Mouse (Mus musculus): Measurements from ENCODE around the gene Lrrc45. TPM values are rescaled to one million over a fixed set of nuclear protein-coding genes. Genes with fewer than 3 reads are reported as not detected.
"Not testable (repeated sequence)": the region's sequence is repeated elsewhere in the genome, so short reads cannot be mapped to it uniquely, and the experiment has no call there.

The Lrrc45 gene
- polyA plus RNA-seq, 1 experiment from 2014 or later: 34.4 TPM

DNA sequence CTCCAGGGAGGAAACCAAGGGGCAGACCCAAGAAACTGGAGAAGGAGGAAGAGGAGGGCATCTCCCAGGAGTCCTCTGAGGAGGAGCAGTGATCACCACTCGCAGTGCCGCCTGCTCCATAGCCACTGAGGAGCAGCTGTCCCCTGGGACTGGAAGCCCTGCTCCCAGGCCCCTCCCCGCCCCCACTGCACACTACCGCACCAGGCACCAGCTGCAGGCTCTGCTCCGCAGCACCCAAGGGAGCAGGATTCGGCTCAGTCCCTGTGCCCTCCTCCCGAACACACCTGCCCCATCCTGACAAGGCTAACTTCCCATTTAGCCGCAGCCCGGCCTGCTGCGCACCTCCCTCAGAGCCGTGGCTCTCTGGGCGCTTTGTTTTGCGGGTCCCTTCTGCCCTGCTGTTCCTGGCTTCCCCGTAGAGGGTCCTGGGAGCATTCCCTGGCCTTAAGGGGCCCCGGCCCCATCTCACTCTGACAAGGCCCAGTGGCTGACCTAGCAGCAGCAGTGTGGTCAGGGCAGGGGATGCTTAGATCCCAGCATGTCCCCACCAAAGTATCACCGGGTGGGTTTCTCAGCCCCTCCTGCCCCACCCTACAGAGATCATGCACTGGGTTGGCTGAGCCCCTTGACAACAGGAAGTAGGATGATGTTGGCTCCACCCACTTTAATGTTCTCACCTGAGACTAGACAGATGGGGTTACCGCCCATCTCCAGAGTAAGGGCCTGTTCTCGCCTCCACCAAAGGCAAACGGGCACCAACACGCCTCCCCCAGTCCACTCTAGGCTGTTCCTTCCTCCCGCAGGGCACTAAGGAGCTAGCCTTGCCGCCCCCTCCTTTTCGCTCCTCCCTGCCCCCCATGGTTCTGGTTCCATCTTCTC lies 49.6 kb downstream of the Lrrc45 start:
- H3K9ac ChIP-seq (ENCODE audit: low read depth, low read length); ATAC-seq (ENCODE audit: low FRiP score); H3K9me3 ChIP-seq (ENCODE audit: control insufficient read depth, low read length); H3K4me3 ChIP-seq (ENCODE audit: low read depth, low read length); H3K27me3 ChIP-seq (ENCODE audit: control insufficient read depth, insufficient read depth, low read length); H3K36me3 ChIP-seq (ENCODE audit: control insufficient read depth, insufficient read depth, low read length); H3K27ac ChIP-seq (ENCODE audit: low read depth, low read length); H3K4me1 ChIP-seq (replicated peaks; ENCODE audit: control insufficient read depth, insufficient read depth, low read length); DNase-seq (ENCODE audit: low spot score); H3K4me2 ChIP-seq (replicated peaks; ENCODE audit: low read depth, low read length): not testable (repeated sequence)
- WGBS: 26% methylated on average over 4 of the region's 23 CpGs

DNA sequence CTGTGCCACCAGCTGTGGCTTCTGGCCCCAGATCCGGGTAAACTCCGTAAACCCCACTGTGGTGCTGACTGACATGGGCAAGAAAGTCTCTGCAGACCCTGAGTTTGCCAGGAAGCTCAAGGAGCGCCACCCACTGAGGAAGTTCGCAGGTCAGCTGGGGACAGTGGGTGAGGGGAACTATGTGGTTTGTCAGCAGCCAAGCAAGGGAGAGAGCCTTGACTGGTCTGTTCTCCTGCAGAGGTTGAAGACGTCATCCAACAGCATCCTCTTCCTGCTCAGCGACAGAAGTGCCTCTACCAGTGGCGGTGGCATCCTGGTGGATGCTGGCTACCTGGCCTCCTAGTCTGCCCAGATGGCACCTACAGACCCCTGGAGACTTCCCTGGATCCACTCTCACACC lies 53.3 kb downstream of the Lrrc45 start:
- not testable (repeated sequence) for DNase-seq (ENCODE audit: low spot score); H3K4me1 ChIP-seq (replicated peaks; ENCODE audit: control insufficient read depth, insufficient read depth, low read length); ATAC-seq (ENCODE audit: low FRiP score); H3K27me3 ChIP-seq (ENCODE audit: control insufficient read depth, insufficient read depth, low read length); H3K27ac ChIP-seq (ENCODE audit: low read depth, low read length); H3K36me3 ChIP-seq (ENCODE audit: control insufficient read depth, insufficient read depth, low read length); H3K4me2 ChIP-seq (replicated peaks; ENCODE audit: low read depth, low read length); H3K9ac ChIP-seq (ENCODE audit: low read depth, low read length); H3K4me3 ChIP-seq (ENCODE audit: low read depth, low read length); H3K9me3 ChIP-seq (ENCODE audit: control insufficient read depth, low read length)
- 69% methylated on average over 3 of the region's 7 CpGs for WGBS

DNA sequence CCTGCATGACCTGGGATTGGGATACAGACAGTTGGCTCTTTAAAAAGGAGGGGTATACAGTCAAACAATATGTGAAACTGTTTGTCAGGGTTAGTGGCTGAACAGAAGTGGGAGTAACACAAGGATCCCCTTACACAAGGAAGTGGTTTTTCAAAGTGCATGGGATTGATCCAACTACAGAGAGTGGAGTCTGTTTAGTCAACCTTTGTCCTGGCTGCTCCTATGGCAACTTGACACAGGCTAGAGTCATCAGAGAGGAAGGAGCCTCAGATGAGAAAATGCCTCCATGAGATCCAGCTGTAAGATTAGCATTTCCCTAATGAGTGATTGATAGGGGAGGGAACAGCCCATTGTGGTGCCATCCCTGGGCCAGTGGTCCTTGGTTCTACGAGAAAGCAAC lies 54.5 kb downstream of the Lrrc45 start:
- ATAC-seq (ENCODE audit: low FRiP score) (no peak), DNase-seq (ENCODE audit: low spot score) (no peak)
- Histone ChIP-seq H3K4me1 (replicated peaks; ENCODE audit: control insufficient read depth, insufficient read depth, low read length) (no peaks in the 10 kb centered on the region), H3K36me3 (ENCODE audit: control insufficient read depth, insufficient read depth, low read length) (no peaks in the 10 kb centered on the region), H3K27ac (ENCODE audit: low read depth, low read length) (no peak overlapping the region), H3K4me3 (ENCODE audit: low read depth, low read length) (no peak overlapping the region), H3K9ac (ENCODE audit: low read depth, low read length) (no peak overlapping the region), H3K4me2 (replicated peaks; ENCODE audit: low read depth, low read length) (no peak overlapping the region), H3K27me3 (ENCODE audit: control insufficient read depth, insufficient read depth, low read length) (no peaks in the 10 kb centered on the region), H3K9me3 (ENCODE audit: control insufficient read depth, low read length) (no peaks in the 10 kb centered on the region)
- WGBS: 69% methylated on average over 1 of the region's 1 CpGs

Other genes with a start within 250 kb of the Lrrc45 start
- 54.8 and 58.2 TPM in 2 replicates for gene Arl16, start 246.3 kb upstream of the Lrrc45 start, polyA plus RNA-seq (2014; fragmentation: Nextera tagmentation; extraction: Ambion mirVana)
- gene Mrpl12, start 229.3 kb upstream of the Lrrc45 start, polyA plus RNA-seq (2014; fragmentation: Nextera tagmentation; extraction: Ambion mirVana): 139 and 141 TPM in 2 replicates
- gene Slc25a10, start 222.1 kb upstream of the Lrrc45 start, polyA plus RNA-seq (2014; fragmentation: Nextera tagmentation; extraction: Ambion mirVana): 35.2 and 35.4 TPM in 2 replicates
- gene Gcgr, start 183.2 kb upstream of the Lrrc45 start, polyA plus RNA-seq (2014; fragmentation: Nextera tagmentation; extraction: Ambion mirVana): 0.31 and 0.56 TPM in 2 replicates
- gene Mcrip1, start 164.2 kb upstream of the Lrrc45 start, polyA plus RNA-seq (2014; fragmentation: Nextera tagmentation; extraction: Ambion mirVana): 245 and 256 TPM in 2 replicates
- gene Ppp1r27, start 162.8 kb upstream of the Lrrc45 start, polyA plus RNA-seq (2014; fragmentation: Nextera tagmentation; extraction: Ambion mirVana): not detected in 2 replicates
- gene P4hb, start 140.7 kb upstream of the Lrrc45 start, polyA plus RNA-seq (2014; fragmentation: Nextera tagmentation; extraction: Ambion mirVana): 504 and 527 TPM in 2 replicates
- gene Arhgdia, start 132.3 kb upstream of the Lrrc45 start, polyA plus RNA-seq (2014; fragmentation: Nextera tagmentation; extraction: Ambion mirVana): 576 and 591 TPM in 2 replicates
- 686 and 764 TPM in 2 replicates for gene Alyref, start 115.6 kb upstream of the Lrrc45 start, polyA plus RNA-seq (2014; fragmentation: Nextera tagmentation; extraction: Ambion mirVana)
- 195 TPM in 2 replicates for gene Anapc11, start 115.5 kb upstream of the Lrrc45 start, polyA plus RNA-seq (2014; fragmentation: Nextera tagmentation; extraction: Ambion mirVana)
- 0.42 TPM in 1 of 2 replicates, not detected in the other for gene Npb, start 105.4 kb upstream of the Lrrc45 start, polyA plus RNA-seq (2014; fragmentation: Nextera tagmentation; extraction: Ambion mirVana)
- gene Pcyt2, start 96.0 kb upstream of the Lrrc45 start, polyA plus RNA-seq (2014; fragmentation: Nextera tagmentation; extraction: Ambion mirVana): 104 and 105 TPM in 2 replicates
- gene Sirt7, start 88.7 kb upstream of the Lrrc45 start, polyA plus RNA-seq (2014; fragmentation: Nextera tagmentation; extraction: Ambion mirVana): 33.2 and 36.6 TPM in 2 replicates
- 21.8 and 23.5 TPM in 2 replicates for gene Mafg, start 80.3 kb upstream of the Lrrc45 start, polyA plus RNA-seq (2014; fragmentation: Nextera tagmentation; extraction: Ambion mirVana)
- 28.2 and 30.2 TPM in 2 replicates for gene Pycr1, start 70.2 kb upstream of the Lrrc45 start, polyA plus RNA-seq (2014; fragmentation: Nextera tagmentation; extraction: Ambion mirVana)
- gene Myadml2, start 65.8 kb upstream of the Lrrc45 start, polyA plus RNA-seq (2014; fragmentation: Nextera tagmentation; extraction: Ambion mirVana): 0.19 and 0.49 TPM in 2 replicates
- 1.7 and 2.1 TPM in 2 replicates for gene Notum, start 52.8 kb upstream of the Lrrc45 start, polyA plus RNA-seq (2014; fragmentation: Nextera tagmentation; extraction: Ambion mirVana)
- gene Aspscr1, start 41.0 kb upstream of the Lrrc45 start, polyA plus RNA-seq (2014; fragmentation: Nextera tagmentation; extraction: Ambion mirVana): 117 and 122 TPM in 2 replicates
- gene Cenpx, start 187 bp upstream of the Lrrc45 start, polyA plus RNA-seq (2014; fragmentation: Nextera tagmentation; extraction: Ambion mirVana): 115 and 121 TPM in 2 replicates
- 17.6 and 18.2 TPM in 2 replicates for gene Rac3, start 7.5 kb downstream of the Lrrc45 start, polyA plus RNA-seq (2014; fragmentation: Nextera tagmentation; extraction: Ambion mirVana)
- gene Dcxr, start 13.4 kb downstream of the Lrrc45 start, polyA plus RNA-seq (2014; fragmentation: Nextera tagmentation; extraction: Ambion mirVana): 14.3 and 15.2 TPM in 2 replicates
- 0.82 and 1.6 TPM in 2 replicates for gene Cbr2, start 18.2 kb downstream of the Lrrc45 start, polyA plus RNA-seq (2014; fragmentation: Nextera tagmentation; extraction: Ambion mirVana)
- 5.6 and 7.0 TPM in 2 replicates for gene Hmga1b, start 48.9 kb downstream of the Lrrc45 start, polyA plus RNA-seq (2014; fragmentation: Nextera tagmentation; extraction: Ambion mirVana)
- gene Rfng, start 70.3 kb downstream of the Lrrc45 start, polyA plus RNA-seq (2014; fragmentation: Nextera tagmentation; extraction: Ambion mirVana): 28.8 and 29.4 TPM in 2 replicates
- gene Gps1, start 70.3 kb downstream of the Lrrc45 start, polyA plus RNA-seq (2014; fragmentation: Nextera tagmentation; extraction: Ambion mirVana): 264 and 272 TPM in 2 replicates
- 70.9 and 71.3 TPM in 2 replicates for gene Dus1l, start 82.5 kb downstream of the Lrrc45 start, polyA plus RNA-seq (2014; fragmentation: Nextera tagmentation; extraction: Ambion mirVana)
- 76.0 and 94.1 TPM in 2 replicates for gene Fasn, start 110.6 kb downstream of the Lrrc45 start, polyA plus RNA-seq (2014; fragmentation: Nextera tagmentation; extraction: Ambion mirVana)
- 3.9 and 4.7 TPM in 2 replicates for gene Ccdc57, start 218.9 kb downstream of the Lrrc45 start, polyA plus RNA-seq (2014; fragmentation: Nextera tagmentation; extraction: Ambion mirVana)
- 25.8 and 32.0 TPM in 2 replicates for gene Slc16a3, start 234.6 kb downstream of the Lrrc45 start, polyA plus RNA-seq (2014; fragmentation: Nextera tagmentation; extraction: Ambion mirVana)

All from hindbrain, embryonic 11.5 days (tissue).